Mouse (Mus musculus) forebrain, embryonic 14.5 days (tissue): ENCODE data around the gene Ggta1. TPM values are rescaled to one million over a fixed set of nuclear protein-coding genes. Genes with fewer than 3 reads are reported as not detected.

Experiments
- ATAC-seq: fragments of 200-750 bp; cut with Nextera tagmentation; 2 replicates; pipeline ENCODE4 v1.8.0; 2017; ENCODE audit warnings: mild to moderate bottlenecking, moderate library complexity
- DNase-seq: peaks from one replicate; pipeline ENCODE4 v3.0.0-alpha.2; 2015; ENCODE audit warnings: low spot score
- H3K27ac ChIP-seq: fragments of 300-500 bp; sonication (generic); 2 replicates; pipeline ENCODE4 v1.5.1; 2014; ENCODE audit warnings: low read depth, mild to moderate bottlenecking, control low read depth, low read length, moderate library complexity
- H3K27me3 ChIP-seq: fragments of 300-500 bp; sonication (generic); replicated peaks from 2 replicates; pipeline ENCODE4 v1.6.1; 2014; ENCODE audit warnings: low read length, control low read depth, mixed read lengths; ENCODE audit not compliant: control insufficient read depth, insufficient read depth
- H3K36me3 ChIP-seq: fragments of 300-500 bp; sonication (generic); 2 replicates; pipeline ENCODE4 v1.6.1; 2014; ENCODE audit warnings: low read length, control low read depth; ENCODE audit not compliant: control insufficient read depth, insufficient read depth
- H3K4me1 ChIP-seq: fragments of 300-500 bp; sonication (generic); 2 replicates; pipeline ENCODE4 v1.6.1; 2014; ENCODE audit warnings: antibody characterized with exemption, low read length, control low read depth; ENCODE audit not compliant: control insufficient read depth, insufficient read depth
- H3K4me2 ChIP-seq: fragments of 300-500 bp; sonication (generic); 2 replicates; pipeline ENCODE4 v1.6.1; 2014; ENCODE audit warnings: mild to moderate bottlenecking, control low read depth, low read length
- H3K4me3 ChIP-seq: fragments of 300-500 bp; sonication (generic); 2 replicates; pipeline ENCODE4 v1.5.1; 2014; ENCODE audit warnings: low read depth, low read length, control low read depth
- H3K9ac ChIP-seq: fragments of 300-500 bp; sonication (generic); 2 replicates; pipeline ENCODE4 v1.6.1; 2014; ENCODE audit warnings: mild to moderate bottlenecking, low read length, control low read depth, moderate library complexity
- H3K9me3 ChIP-seq: fragments of 300-500 bp; sonication (generic); replicated peaks from 2 replicates; pipeline ENCODE4 v1.6.1; 2016; ENCODE audit warnings: low read length, control low read depth, mixed read lengths; ENCODE audit not compliant: control insufficient read depth
- WGBS: fragments of 180-500 bp; shearing (Covaris S2); extraction: QIAGEN DNeasy Blood & Tissue Kit; methylation state at CpG from one replicate; pipeline ENCODE4 v1.1.7; 2014; 5-methylcytosine and 5-hydroxymethylcytosine counted together
- polyA plus RNA-seq: library from polyadenylated mRNA; unstranded; fragments of >200 nt; fragmentation: Nextera tagmentation; extraction: Ambion mirVana; gene quantifications from 2 replicates; pipeline ENCODE4 v1.2.1, GENCODE M21; 2014

Ggta1 gene
- polyA plus RNA-seq, 1 experiment from 2014 or later, result 6.1 TPM

DNA sequence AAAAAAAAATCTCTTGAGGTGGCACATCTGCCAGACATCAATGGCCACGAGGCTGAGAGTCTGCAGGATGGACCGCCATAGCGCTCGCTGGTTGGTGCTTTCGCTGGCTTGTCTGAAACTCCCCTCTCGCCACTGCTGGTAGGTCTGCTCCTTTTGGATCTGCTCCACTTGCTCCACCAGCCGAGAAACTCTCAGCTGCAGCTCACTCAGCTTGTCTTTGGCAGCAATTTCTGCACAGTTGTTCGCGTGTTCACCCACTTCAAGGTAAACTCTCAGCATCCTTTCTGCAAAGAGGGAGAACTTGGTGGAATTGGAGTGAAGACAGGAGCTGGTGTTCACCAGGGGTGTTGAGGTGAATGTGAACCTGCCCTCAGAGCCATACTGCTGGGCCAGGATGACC lies 20.4 kb upstream of the Ggta1 start:
- WGBS, result 86% methylated on average over 9 of the region's 9 CpGs
- no peaks in the 10 kb centered on the region for H3K36me3 ChIP-seq
- no peak for DNase-seq
- ATAC-seq, result no peak
- H3K9me3 ChIP-seq, result no peaks in the 10 kb centered on the region
- H3K9ac ChIP-seq, result no peak overlapping the region
- H3K27ac ChIP-seq, result no peak overlapping the region
- no peaks in the 10 kb centered on the region for H3K27me3 ChIP-seq
- no peak overlapping the region for H3K4me2 ChIP-seq
- no peak overlapping the region for H3K4me3 ChIP-seq
- H3K4me1 ChIP-seq, result peaks cover 5% of the 10 kb centered on the region; the same call in 1 of the 2 replicates

DNA sequence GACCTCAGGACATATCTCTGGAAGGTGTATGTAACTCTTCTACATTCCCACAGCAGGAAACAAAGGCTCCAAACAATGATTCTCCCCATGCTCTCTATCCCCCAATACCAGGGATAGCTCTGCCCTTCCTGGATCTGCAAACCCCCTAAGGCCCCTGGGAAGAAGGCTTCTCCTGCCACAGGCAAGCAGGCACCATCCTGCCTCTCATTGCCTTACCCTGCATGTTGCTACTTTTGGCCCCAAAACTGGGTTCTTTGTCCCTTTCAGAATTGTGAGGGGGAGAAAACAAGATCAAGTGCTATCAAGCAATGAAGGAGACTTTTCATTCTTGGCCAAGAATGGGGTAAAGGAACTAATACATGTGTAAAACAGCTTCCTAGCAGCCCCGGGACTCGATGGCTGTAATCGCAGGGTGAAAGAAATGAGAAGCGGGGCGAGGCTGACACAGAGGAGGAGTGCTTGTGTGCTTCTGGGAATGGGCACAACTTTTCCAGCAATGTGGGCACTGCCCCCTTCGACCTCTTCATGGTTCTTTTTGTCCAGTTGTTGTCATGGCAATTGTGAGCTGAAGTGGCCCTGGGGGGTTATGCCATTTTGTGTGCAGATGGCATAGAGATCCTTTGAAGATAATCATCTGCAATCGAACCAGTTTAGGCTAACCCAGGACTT lies 18.4 kb upstream of the Ggta1 start:
- no peak overlapping the region for H3K4me3 ChIP-seq
- ATAC-seq, result peak; percentile 32; the same call in 1 of the 2 replicates
- H3K36me3 ChIP-seq, result no peaks in the 10 kb centered on the region
- DNase-seq, result peak; percentile 33
- H3K27me3 ChIP-seq, result no peaks in the 10 kb centered on the region
- H3K4me1 ChIP-seq, result peaks cover 5% of the 10 kb centered on the region; the same call in 1 of the 2 replicates
- no peak overlapping the region for H3K4me2 ChIP-seq
- WGBS, result 38% methylated on average over 7 of the region's 7 CpGs
- H3K9me3 ChIP-seq, result no peaks in the 10 kb centered on the region
- no peak overlapping the region for H3K27ac ChIP-seq
- no peak overlapping the region for H3K9ac ChIP-seq

GRCm38 (mm10) chr2:35480073-35480472 lies 17.0 kb upstream of the Ggta1 start:
- Histone ChIP-seq H3K27me3 (no peaks in the 10 kb centered on the region), H3K9ac (no peak overlapping the region), H3K36me3 (no peaks in the 10 kb centered on the region), H3K27ac (no peak overlapping the region), H3K4me3 (no peak overlapping the region), H3K9me3 (no peaks in the 10 kb centered on the region), H3K4me1 (peaks cover 5% of the 10 kb centered on the region; the same call in 1 of the 2 replicates), H3K4me2 (no peak overlapping the region)
- 18% methylated on average over 3 of the region's 3 CpGs for WGBS
- DNase-seq (no peak), ATAC-seq (no peak)

GRCm38 (mm10) chr2:35478812-35479122 lies 15.7 kb upstream of the Ggta1 start:
- no peak overlapping the region for H3K9ac ChIP-seq
- WGBS, result 53% methylated on average over 3 of the region's 3 CpGs

GRCm38 (mm10) chr2:35477999-35478811 lies 15.2 kb upstream of the Ggta1 start:
- no peak overlapping the region for H3K4me3 ChIP-seq
- WGBS, result 76% methylated on average over 10 of the region's 10 CpGs
- no peak overlapping the region for H3K27ac ChIP-seq

More at GRCm38 (mm10) chr2:35478812-35479122, 15.7 kb upstream of the Ggta1 start:
- H3K4me3 ChIP-seq, result no peak overlapping the region
- ATAC-seq, result no peak
- no peaks in the 10 kb centered on the region for H3K9me3 ChIP-seq
- no peaks in the 10 kb centered on the region for H3K27me3 ChIP-seq
- no peak overlapping the region for H3K27ac ChIP-seq
- no peak for DNase-seq
- H3K4me2 ChIP-seq, result no peak overlapping the region
- peaks cover 5% of the 10 kb centered on the region; the same call in 1 of the 2 replicates for H3K4me1 ChIP-seq
- no peaks in the 10 kb centered on the region for H3K36me3 ChIP-seq

GRCm38 (mm10) chr2:35477321-35477720 lies 14.3 kb upstream of the Ggta1 start:
- no peak overlapping the region for H3K4me2 ChIP-seq
- 73% methylated on average over 6 of the region's 6 CpGs for WGBS
- peaks cover 5% of the 10 kb centered on the region; the same call in 1 of the 2 replicates for H3K4me1 ChIP-seq
- no peaks in the 10 kb centered on the region for H3K27me3 ChIP-seq
- no peak overlapping the region for H3K9ac ChIP-seq
- H3K27ac ChIP-seq, result no peak overlapping the region
- ATAC-seq, result peak; percentile 34; the same call in 1 of the 2 replicates
- DNase-seq, result peak; percentile 54
- H3K4me3 ChIP-seq, result no peak overlapping the region
- no peaks in the 10 kb centered on the region for H3K36me3 ChIP-seq
- no peaks in the 10 kb centered on the region for H3K9me3 ChIP-seq

More at GRCm38 (mm10) chr2:35477999-35478811, 15.2 kb upstream of the Ggta1 start:
- no peaks in the 10 kb centered on the region for H3K27me3 ChIP-seq
- H3K4me1 ChIP-seq, result peaks cover 5% of the 10 kb centered on the region; the same call in 1 of the 2 replicates
- no peak overlapping the region for H3K4me2 ChIP-seq
- DNase-seq (no peak), ATAC-seq (no peak)
- no peak overlapping the region for H3K9ac ChIP-seq
- H3K9me3 ChIP-seq, result no peaks in the 10 kb centered on the region
- H3K36me3 ChIP-seq, result no peaks in the 10 kb centered on the region

DNA sequence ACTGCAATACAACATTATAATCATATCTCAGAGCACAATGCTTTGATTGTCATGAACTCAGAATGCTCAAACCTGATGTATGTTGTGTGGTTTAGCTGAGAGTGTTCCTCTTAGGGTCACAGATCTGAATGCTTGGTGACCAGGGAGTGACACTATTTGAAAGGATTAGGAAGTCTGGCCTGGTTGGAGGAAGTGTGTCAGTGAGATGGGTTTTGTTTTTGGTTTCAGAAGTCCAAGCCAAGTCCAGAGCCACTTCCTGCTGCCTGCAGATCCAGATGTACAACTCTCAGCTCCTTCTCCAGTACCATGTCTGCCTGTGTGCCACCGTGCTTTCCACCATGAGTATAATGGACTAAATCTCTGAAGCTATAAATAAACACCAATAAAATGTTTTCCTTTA lies 11.9 kb upstream of the Ggta1 start:
- no peak overlapping the region for H3K4me2 ChIP-seq
- H3K9me3 ChIP-seq, result no peaks in the 10 kb centered on the region
- ATAC-seq, result no peak
- no peaks in the 10 kb centered on the region for H3K36me3 ChIP-seq
- no peak overlapping the region for H3K27ac ChIP-seq
- DNase-seq, result no peak
- H3K9ac ChIP-seq, result no peak overlapping the region
- no peak overlapping the region for H3K4me3 ChIP-seq
- H3K27me3 ChIP-seq, result no peaks in the 10 kb centered on the region
- H3K4me1 ChIP-seq, result no peaks in the 10 kb centered on the region
- 94% methylated on average over 1 of the region's 1 CpGs for WGBS

DNA sequence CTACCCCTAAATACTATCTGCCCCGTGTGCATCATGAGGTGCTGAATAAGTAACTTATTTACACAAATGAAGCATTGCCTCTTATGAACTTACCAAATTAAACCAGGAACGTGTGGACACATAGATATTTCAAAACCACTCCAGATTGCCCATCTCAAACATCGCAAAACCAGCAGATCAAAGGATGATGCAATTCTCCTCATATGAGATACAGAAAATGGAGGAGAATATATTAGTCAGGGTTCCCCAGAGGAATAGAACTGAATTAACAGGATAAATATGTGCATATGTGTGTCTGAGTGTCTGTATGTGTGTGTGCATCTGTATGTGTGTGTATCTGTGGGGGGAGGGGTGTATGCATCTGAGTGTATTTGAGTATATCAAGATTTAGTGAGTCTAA lies 6.2 kb upstream of the Ggta1 start:
- no peaks in the 10 kb centered on the region for H3K36me3 ChIP-seq
- no peaks in the 10 kb centered on the region for H3K4me1 ChIP-seq
- DNase-seq (no peak), ATAC-seq (no peak)
- WGBS, result 85% methylated on average over 3 of the region's 3 CpGs
- no peak overlapping the region for H3K27ac ChIP-seq
- no peaks in the 10 kb centered on the region for H3K9me3 ChIP-seq
- H3K4me2 ChIP-seq, result no peak overlapping the region
- H3K9ac ChIP-seq, result no peak overlapping the region
- H3K27me3 ChIP-seq, result no peaks in the 10 kb centered on the region
- H3K4me3 ChIP-seq, result no peak overlapping the region

- no peak for DNase-seq
- H3K4me2 ChIP-seq, result no peak overlapping the region
- H3K4me1 ChIP-seq, result no peaks in the 10 kb centered on the region
Measured at GRCm38 (mm10) chr2:35468276-35468675, 5.2 kb upstream of the Ggta1 start.

More at GRCm38 (mm10) chr2:35468276-35468675, 5.2 kb upstream of the Ggta1 start:
- no peaks in the 10 kb centered on the region for H3K9me3 ChIP-seq
- H3K27ac ChIP-seq, result no peak overlapping the region
- no peak overlapping the region for H3K4me3 ChIP-seq
- no peaks in the 10 kb centered on the region for H3K36me3 ChIP-seq
- no peak for ATAC-seq
- 83% methylated on average over 2 of the region's 2 CpGs for WGBS
- H3K27me3 ChIP-seq, result no peaks in the 10 kb centered on the region
- H3K9ac ChIP-seq, result no peak overlapping the region
